Mouse (Mus musculus) forebrain, embryonic 12.5 days (tissue): ENCODE results near the gene Abca7. TPM values are rescaled to one million over a fixed set of nuclear protein-coding genes. Genes with fewer than 3 reads are reported as not detected.
A peak's percentile ranks its signal among the peaks of the same experiment; 100 is the strongest.
"Not testable (repeated sequence)": the region's sequence is repeated elsewhere in the genome, so short reads cannot be mapped to it uniquely, and the experiment has no call there.

ENCODE experiments used
- ATAC-seq: fragments of 200-750 bp; cut with Nextera tagmentation; 2 replicates; pipeline ENCODE4 v1.8.0; 2017; ENCODE audit warnings: moderate TSS enrichment; ENCODE audit not compliant: low FRiP score
- H3K27ac ChIP-seq: fragments of 300-500 bp; sonication (generic); 2 replicates; pipeline ENCODE4 v1.5.1; 2016; ENCODE audit warnings: mild to moderate bottlenecking
- H3K27me3 ChIP-seq: fragments of 300-500 bp; sonication (generic); 2 replicates; pipeline ENCODE4 v1.6.1; 2016; ENCODE audit warnings: mild to moderate bottlenecking
- H3K36me3 ChIP-seq: fragments of 300-500 bp; sonication (generic); replicated peaks from 2 replicates; pipeline ENCODE4 v1.6.1; 2016; ENCODE audit warnings: mild to moderate bottlenecking
- H3K4me1 ChIP-seq: fragments of 300-500 bp; sonication (generic); 2 replicates; pipeline ENCODE4 v1.6.1; 2016
- H3K4me2 ChIP-seq: fragments of 300-500 bp; sonication (generic); 2 replicates; pipeline ENCODE4 v1.6.1; 2016; ENCODE audit warnings: mild to moderate bottlenecking, moderate library complexity
- H3K4me3 ChIP-seq: fragments of 300-500 bp; sonication (generic); replicated peaks from 2 replicates; pipeline ENCODE4 v1.5.1; 2016; ENCODE audit warnings: mild to moderate bottlenecking
- H3K9ac ChIP-seq: fragments of 300-500 bp; sonication (generic); 2 replicates; pipeline ENCODE4 v1.6.1; 2016; ENCODE audit warnings: mild to moderate bottlenecking
- H3K9me3 ChIP-seq: fragments of 300-500 bp; sonication (generic); 2 replicates; pipeline ENCODE4 v1.6.1; 2016
- WGBS: fragments of 180-500 bp; shearing (Covaris S2); methylation state at CpG from one replicate; pipeline ENCODE4 v1.1.7; 2016; 5-methylcytosine and 5-hydroxymethylcytosine counted together
- polyA plus RNA-seq: library from polyadenylated mRNA; unstranded; fragments of >200 nt; fragmentation: Nextera tagmentation; extraction: Ambion mirVana; gene quantifications from 2 replicates; pipeline ENCODE4 v1.2.1, GENCODE M21; 2016

Gene Abca7
- polyA plus RNA-seq, 1 experiment from 2014 or later = 5.8 TPM

DNA sequence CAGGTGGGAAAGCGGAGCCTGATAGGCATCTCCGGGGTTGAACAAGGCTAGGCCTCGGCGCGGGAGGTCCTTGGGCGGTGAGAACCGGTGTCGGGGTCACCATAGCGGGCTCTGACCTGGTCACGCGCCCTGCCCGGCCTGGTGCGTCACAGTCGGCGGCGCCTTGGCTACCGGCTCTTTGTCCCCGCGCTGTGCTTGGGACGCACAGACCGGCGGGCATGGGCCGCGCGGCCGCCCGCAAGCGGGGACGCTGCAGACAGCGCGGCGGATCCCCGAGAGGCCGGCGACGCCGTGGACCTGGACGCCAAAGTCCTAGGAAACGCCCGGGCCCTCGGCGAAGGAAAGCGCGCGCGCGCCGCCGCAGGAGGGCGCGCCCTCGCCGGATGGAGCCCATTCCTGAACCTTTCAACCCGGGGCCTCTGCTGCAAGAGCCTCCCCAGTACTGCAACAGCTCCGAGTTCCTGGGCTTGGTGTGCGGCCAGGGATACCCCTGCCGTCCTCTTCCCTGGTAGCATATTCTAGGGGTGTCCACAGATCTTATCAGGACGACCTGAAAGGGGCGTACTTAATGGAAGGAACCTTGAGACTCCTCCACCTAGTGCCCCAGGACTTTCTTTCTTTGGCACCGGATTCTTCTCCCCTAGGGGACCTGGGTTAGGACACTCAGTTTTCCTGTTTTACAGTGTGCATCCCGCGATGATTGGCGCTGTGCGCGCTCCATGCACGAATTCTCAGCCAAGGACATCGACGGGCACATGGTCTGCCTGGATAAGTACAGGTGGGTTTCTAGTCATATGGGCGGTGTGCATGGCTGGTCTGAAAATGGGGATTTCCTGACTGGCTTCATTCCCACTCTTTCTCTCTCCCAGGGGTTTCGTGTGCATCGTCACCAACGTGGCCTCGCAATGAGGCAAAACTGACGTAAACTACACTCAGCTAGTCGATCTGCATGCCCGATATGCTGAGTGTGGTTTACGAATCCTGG is 57.8 kb downstream of the Abca7 start:
- no peaks in the 10 kb centered on the region for H3K27me3 ChIP-seq
- H3K36me3 ChIP-seq = peaks cover 23% of the 10 kb centered on the region
- no peaks in the 10 kb centered on the region for H3K9me3 ChIP-seq
- peak overlapping the region; percentile 96 for H3K27ac ChIP-seq
- 2% methylated on average over 66 of the region's 77 CpGs for WGBS
- H3K4me2 ChIP-seq = peak overlapping the region; percentile 84
- peak; percentile 28 for ATAC-seq
- H3K4me3 ChIP-seq = peak overlapping the region; percentile 89
- peak overlapping the region; percentile 90 for H3K9ac ChIP-seq
- peaks cover 37% of the 10 kb centered on the region for H3K4me1 ChIP-seq

DNA sequence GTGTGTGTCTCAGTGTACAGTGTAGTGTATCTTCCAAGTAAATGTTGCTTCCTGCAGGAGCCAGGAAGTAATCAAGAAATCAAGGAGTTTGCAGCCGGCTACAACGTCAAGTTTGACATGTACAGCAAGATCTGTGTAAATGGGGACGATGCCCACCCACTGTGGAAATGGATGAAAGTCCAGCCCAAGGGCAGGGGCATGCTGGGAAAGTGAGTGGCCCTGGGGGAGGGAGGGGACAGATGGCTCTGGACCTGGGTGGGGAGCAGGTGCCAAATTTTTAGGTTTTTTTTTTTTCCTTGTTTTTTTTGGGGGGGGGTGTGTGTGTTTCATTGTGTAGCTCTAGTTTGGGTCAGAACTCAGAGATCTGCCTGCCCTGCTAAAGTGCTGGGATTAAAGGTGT is 58.6 kb downstream of the Abca7 start:
- Histone ChIP-seq H3K4me3 (peak overlapping the region; percentile 89), H3K9ac (peak overlapping the region; percentile 90), H3K4me2 (peak overlapping the region; percentile 84), H3K4me1 (peaks cover 36% of the 10 kb centered on the region), H3K36me3 (peaks cover 28% of the 10 kb centered on the region)
- H3K27me3 ChIP-seq, ATAC-seq, H3K9me3 ChIP-seq, H3K27ac ChIP-seq: not testable (repeated sequence)
- WGBS = 54% methylated on average over 3 of the region's 3 CpGs

DNA sequence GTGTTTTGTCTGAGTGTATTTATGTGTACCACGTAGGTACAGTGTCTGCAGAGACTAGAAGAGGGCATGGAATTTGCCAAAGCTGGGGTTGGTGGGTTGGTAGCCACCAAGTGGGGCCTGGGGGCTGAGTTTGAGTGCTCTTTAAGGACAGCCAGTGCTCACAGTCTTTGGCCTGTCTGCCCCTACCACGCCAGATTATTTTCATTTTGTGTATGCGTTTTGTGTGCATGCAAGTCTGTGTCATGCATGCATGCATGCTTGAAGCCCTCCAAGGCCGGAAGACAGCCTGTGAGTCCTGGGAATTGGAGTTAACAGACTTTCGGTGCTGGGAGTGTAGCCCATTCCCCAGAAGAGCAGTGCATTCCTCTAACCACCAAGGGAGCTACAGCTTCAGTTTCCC is 59.1 kb downstream of the Abca7 start:
- peaks cover 32% of the 10 kb centered on the region for H3K4me1 ChIP-seq
- 85% methylated on average over 5 of the region's 5 CpGs for WGBS
- peaks cover 32% of the 10 kb centered on the region for H3K36me3 ChIP-seq
- peak overlapping the region; percentile 84 for H3K4me2 ChIP-seq
- no peak for ATAC-seq
- H3K4me3 ChIP-seq = peak overlapping the region; percentile 89; the same call in 1 of the 2 replicates
- H3K27me3 ChIP-seq = no peaks in the 10 kb centered on the region
- H3K27ac ChIP-seq = no peak overlapping the region
- no peaks in the 10 kb centered on the region for H3K9me3 ChIP-seq
- H3K9ac ChIP-seq = 0 out of 2 replicates have a peak overlapping the region, but pooled peaks have one; percentile 90

DNA sequence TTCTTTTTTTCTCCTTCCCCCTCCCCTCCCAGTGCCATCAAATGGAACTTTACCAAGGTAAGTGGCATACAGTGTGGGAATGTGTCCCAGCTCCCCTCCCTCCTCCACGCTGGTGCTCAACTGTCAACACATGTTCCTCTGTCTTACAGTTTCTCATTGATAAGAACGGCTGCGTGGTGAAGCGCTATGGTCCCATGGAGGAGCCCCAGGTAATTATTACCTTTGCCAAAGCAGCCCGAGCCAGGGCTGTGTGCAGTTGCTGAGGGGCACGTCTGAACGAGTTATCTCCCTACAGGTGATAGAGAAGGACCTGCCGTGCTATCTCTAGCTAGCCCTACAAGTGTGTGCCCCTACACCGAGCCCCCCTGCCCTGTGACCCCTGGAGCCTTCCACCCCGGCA is 59.6 kb downstream of the Abca7 start:
- WGBS = 97% methylated on average over 9 of the region's 10 CpGs
- no peak overlapping the region for H3K4me3 ChIP-seq
- no peak for ATAC-seq
- H3K36me3 ChIP-seq = peaks cover 36% of the 10 kb centered on the region
- no peaks in the 10 kb centered on the region for H3K27me3 ChIP-seq
- no peaks in the 10 kb centered on the region for H3K9me3 ChIP-seq
- H3K4me2 ChIP-seq = no peak overlapping the region
- H3K4me1 ChIP-seq = peaks cover 28% of the 10 kb centered on the region
- no peak overlapping the region for H3K27ac ChIP-seq
- no peak overlapping the region for H3K9ac ChIP-seq

DNA sequence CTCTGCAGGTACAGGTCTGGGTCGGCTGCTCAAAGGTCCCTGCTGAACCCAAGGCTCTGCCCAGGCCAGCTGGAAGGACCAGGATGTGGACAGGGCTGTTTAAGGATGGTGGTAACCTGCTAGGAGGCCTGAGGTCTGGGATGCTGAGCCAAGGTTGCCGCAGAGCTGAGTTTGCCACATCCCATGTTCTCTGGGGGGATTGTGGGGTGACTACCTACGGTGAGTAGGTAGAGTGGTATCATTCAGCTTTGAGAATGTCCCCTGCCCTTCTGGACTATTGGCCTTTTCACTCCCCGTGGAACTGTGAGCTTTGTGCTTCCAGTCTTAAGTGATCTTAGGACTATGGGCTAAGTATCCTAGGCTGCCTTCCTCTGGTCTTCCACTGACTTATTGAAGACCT is 60.2 kb downstream of the Abca7 start:
- Histone ChIP-seq H3K4me2 (no peak overlapping the region), H3K27ac (no peak overlapping the region), H3K27me3 (no peaks in the 10 kb centered on the region), H3K4me1 (peaks cover 22% of the 10 kb centered on the region), H3K36me3 (peaks cover 39% of the 10 kb centered on the region), H3K4me3 (no peak overlapping the region), H3K9me3 (no peaks in the 10 kb centered on the region), H3K9ac (no peak overlapping the region)
- whole genome bisulfite sequencing = 88% methylated on average over 4 of the region's 4 CpGs
- ATAC-seq = no peak

DNA sequence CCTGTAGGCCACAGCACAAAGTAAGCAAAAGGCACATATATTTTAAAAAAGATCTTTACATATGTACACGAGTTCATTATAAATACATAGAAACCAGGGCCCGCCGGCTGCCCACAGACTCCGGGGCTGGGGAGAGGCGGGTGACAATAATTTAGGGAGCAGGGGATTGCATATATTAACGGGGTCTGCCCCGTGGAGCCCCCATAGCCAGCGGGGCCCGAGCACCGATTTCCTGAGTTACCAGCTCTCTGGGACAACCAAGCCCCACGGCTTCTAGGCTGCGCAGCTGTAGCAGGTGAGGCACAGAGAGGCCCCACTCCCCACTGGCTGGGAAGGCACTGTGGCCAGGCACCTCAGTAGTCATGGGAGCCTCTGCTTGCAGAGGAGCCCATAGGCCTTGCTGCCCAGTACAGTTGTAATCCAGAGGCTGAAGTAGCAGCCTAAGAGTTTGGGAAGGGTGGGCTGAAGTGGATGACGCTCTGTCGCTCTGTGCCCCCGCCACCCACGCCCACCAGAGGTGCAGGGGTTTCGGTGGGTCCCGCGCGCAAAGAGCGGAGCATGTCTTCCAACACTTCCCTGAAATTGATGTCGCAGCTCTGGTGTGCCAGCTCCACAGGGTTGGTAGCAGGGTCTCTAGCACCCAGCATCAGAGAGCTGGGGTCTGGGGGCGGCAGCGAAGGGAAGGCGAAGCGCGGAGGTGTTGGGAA is 60.8 kb downstream of the Abca7 start:
- Histone ChIP-seq H3K4me1 (peaks cover 22% of the 10 kb centered on the region), H3K27me3 (no peaks in the 10 kb centered on the region), H3K36me3 (peaks cover 44% of the 10 kb centered on the region), H3K9ac (no peak overlapping the region), H3K4me2 (no peak overlapping the region), H3K27ac (no peak overlapping the region), H3K9me3 (no peaks in the 10 kb centered on the region), H3K4me3 (no peak overlapping the region)
- no peak for ATAC-seq
- WGBS = 92% methylated on average over 27 of the region's 27 CpGs

DNA sequence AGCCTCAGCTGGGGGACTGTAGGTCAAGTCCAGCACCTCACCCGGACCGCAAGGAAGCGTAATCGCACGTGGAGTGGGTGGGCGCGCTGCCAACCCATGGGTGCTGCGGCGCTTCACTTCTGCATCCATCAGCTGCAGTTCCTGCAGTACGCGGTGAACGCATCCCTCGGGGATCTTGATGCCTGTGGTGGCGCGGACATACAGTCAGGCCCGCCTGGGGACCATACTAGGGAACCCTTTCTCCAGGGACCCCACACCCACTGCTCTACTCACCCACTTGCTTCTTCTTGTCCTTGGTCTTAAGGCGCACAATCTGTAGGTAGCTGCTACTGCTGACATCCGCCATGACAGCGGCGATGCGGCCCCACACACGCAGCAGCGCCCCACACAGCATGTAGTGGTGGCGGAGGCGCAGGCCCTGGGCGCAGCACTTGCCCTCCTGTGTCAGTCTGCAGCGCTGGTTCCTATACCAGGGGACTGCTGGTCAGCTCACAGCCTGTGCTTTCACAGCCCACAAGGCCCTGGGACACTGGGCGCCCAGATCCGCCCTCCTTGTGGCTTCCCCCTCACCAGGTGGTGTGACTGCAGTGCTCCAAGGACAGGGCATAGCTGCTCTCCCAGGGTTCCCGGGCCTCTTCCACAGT is 61.5 kb downstream of the Abca7 start:
- Histone ChIP-seq H3K4me1 (peaks cover 21% of the 10 kb centered on the region), H3K9me3 (no peaks in the 10 kb centered on the region), H3K36me3 (peaks cover 49% of the 10 kb centered on the region), H3K27ac (no peak overlapping the region), H3K9ac (no peak overlapping the region), H3K4me2 (no peak overlapping the region), H3K27me3 (no peaks in the 10 kb centered on the region), H3K4me3 (no peak overlapping the region)
- WGBS = 83% methylated on average over 30 of the region's 30 CpGs
- no peak for ATAC-seq

DNA sequence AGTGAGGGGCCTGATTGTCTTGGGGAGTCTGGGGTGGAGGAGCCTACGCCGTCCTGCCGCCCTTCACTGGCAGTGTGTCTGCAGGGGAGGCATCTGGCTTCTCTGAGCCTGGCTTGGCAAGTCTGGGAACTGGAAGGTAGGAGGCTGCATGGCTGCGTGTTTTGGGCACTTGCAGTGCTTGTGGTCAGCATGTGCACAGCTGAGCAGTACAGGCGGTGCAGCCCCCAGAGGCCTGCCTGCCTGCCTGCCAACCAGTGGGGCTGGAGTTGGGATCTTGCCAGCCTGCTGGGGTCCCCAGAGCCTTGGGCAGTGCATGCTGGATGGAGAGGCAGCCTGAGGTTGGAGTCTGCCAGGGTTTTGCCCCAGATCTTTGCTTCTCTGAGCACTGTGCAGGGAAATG is 66.8 kb downstream of the Abca7 start:
- no peaks in the 10 kb centered on the region for H3K9me3 ChIP-seq
- no peak for ATAC-seq
- H3K4me2 ChIP-seq = no peak overlapping the region
- no peak overlapping the region for H3K9ac ChIP-seq
- peak overlapping the region; percentile 2; the same call in 1 of the 2 replicates for H3K27ac ChIP-seq
- H3K36me3 ChIP-seq = peaks cover 58% of the 10 kb centered on the region
- H3K4me3 ChIP-seq = no peak overlapping the region
- no peaks in the 10 kb centered on the region for H3K27me3 ChIP-seq
- WGBS = 95% methylated on average over 5 of the region's 5 CpGs
- no peaks in the 10 kb centered on the region for H3K4me1 ChIP-seq

DNA sequence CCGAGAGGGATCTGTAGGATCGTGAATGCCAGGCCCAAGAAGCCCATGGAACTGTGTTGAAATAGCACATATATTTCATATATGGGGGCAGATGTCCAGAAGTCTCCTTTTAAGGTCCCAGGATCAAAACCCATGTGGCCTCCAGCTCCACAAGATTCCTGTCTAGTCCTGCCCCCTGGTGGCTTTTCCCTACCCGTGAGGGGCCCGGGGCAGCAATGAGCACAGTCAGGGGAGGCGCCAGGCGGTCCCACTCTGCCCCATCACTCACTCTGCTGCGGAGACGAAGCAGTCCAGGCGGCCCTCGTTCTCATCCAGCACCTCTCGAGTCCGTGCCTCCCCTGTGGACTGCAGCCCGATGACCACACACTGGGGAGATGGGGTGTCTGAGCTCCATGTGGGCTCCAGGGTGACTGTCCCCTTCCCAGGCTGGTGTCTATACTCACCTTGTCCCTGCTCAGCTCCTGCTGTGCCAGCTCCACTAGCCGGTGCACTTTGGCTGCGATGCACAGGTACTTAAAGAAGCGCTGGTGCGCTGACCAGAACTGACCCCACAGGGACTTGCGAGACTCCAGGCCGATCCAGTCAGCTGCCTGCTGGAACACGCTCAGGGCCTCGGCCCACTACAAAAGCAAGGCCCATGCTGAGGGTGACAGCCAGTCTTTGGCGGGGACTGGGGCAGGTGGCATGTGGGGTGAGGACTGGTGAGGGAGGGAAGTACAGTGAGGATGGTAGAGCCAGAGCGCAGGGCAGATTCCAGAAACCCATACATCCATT is 67.8 kb downstream of the Abca7 start:
- WGBS = 75% methylated on average over 23 of the region's 23 CpGs

More for the DNA sequence above, 67.8 kb downstream of the Abca7 start:
- Histone ChIP-seq H3K36me3 (peaks cover 54% of the 10 kb centered on the region), H3K9me3 (no peaks in the 10 kb centered on the region), H3K4me1 (no peaks in the 10 kb centered on the region), H3K4me3 (no peak overlapping the region), H3K27ac (no peak overlapping the region), H3K9ac (no peak overlapping the region), H3K4me2 (no peak overlapping the region), H3K27me3 (no peaks in the 10 kb centered on the region)
- no peak for ATAC-seq
